19 mouse cellular contexts compared by ENCODE assay signal in the genomic region with DNA sequence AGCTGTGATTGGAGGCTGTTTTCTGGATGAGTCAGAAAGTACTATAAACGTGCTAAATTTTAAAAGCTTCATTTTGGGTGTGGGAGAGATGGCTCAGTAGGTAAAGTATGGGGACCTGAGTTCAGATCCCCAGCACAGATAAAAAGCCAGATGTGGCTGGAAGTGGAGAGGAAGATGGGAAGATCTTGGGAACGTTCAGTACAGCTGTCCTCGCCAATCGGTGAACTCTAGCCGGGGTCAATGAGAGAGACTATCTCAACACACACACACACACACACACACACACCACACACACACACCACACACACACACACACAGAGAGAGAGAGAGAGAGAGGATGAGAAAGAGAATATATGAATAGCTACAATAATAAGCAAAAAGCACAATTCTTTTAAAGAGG.
DNase-seq lines count a peak whose midpoint lies in the region; ATAC-seq and TF ChIP-seq lines count a peak whose summit lies in the region.
"Had no signal": no experiment of that assay in that cellular context is flagged by ENCODE, and none has a peak within 500 bp of the region (broad histone marks: within the 10 kb centered on the region; RNA-seq: fewer than 3 reads in every experiment).

No protein-coding gene starts in this region.

- H3K36me3 ChIP-seq in C2C12 (ENCODE audit: control insufficient read depth, insufficient read depth) (no peaks in the 10 kb centered on the region), myocyte (ENCODE audit: control insufficient read depth, insufficient read depth) (no peaks in the 10 kb centered on the region)
- H3K36me3 ChIP-seq in neural tube, embryonic 15.5 days: no peaks in the 10 kb centered on the region
- H3K36me3 ChIP-seq: G1E had no signal

- no peak overlapping the region for H3K9ac ChIP-seq in neural tube, embryonic 15.5 days (replicated peaks)

- no peaks in the 10 kb centered on the region for H3K27me3 ChIP-seq in C2C12 (ENCODE audit: control insufficient read depth, insufficient read depth, insufficient read length)
- no peaks in the 10 kb centered on the region for H3K27me3 ChIP-seq in myocyte (ENCODE audit: control insufficient read depth, insufficient read depth, insufficient read length)
- no peaks in the 10 kb centered on the region for H3K27me3 ChIP-seq in neural tube, embryonic 15.5 days (replicated peaks)
- H3K27me3 ChIP-seq: CH12.LX, Patski had no signal

- TF ChIP-seq POLR2A in myocyte (IDR thresholded peaks at IDR 0.05; ENCODE audit: insufficient read length, low read depth): no peak

- no peak for DNase-seq in heart, postnatal 10 days
- DNase-seq: adrenal gland, adult 2 months; adrenal gland, adult 8-10 months; adrenal gland, postnatal 10 days; adrenal gland, postnatal 25 days; adrenal gland, postnatal 36 days; B cell, adult 2 months; cerebellum, adult 11 months; cerebellum, adult 11-12 months; cerebellum, adult 18-20 months; cerebellum, adult 2 months had no signal

- no peak overlapping the region for H3K27ac ChIP-seq in neural tube, embryonic 15.5 days (replicated peaks)

- H3ac ChIP-seq in C2C12 (ENCODE audit: control insufficient read depth, insufficient read length, low read depth) (no peak overlapping the region), myocyte (ENCODE audit: control insufficient read depth, insufficient read length) (no peak overlapping the region)

- no peak overlapping the region for H3K4me2 ChIP-seq in myocyte (ENCODE audit: low read depth)
- H3K4me2 ChIP-seq in neural tube, embryonic 15.5 days: no peak overlapping the region

- no peak for TF ChIP-seq CTCF in C2C12 (IDR thresholded peaks at IDR 0.05; ENCODE audit: control insufficient read depth, insufficient read depth, insufficient read length)

- H3K79me2 ChIP-seq in C2C12 (ENCODE audit: control insufficient read depth, insufficient read depth) (peaks cover 19% of the 10 kb centered on the region), myocyte (ENCODE audit: control insufficient read depth, insufficient read depth) (peaks cover 64% of the 10 kb centered on the region)

- H3K4me3 ChIP-seq in C2C12 (ENCODE audit: insufficient read depth, poor library complexity, severe bottlenecking): no peak overlapping the region
- H3K4me3 ChIP-seq in myocyte: no peak overlapping the region
- no peak overlapping the region for H3K4me3 ChIP-seq in neural tube, embryonic 15.5 days (replicated peaks)

- intact Hi-C loops in heart, postnatal 10 days (cut with DNase I): no loop called here

- H3K4me1 ChIP-seq in neural tube, embryonic 15.5 days: no peaks in the 10 kb centered on the region

- peaks cover 2% of the 10 kb centered on the region for H3K79me3 ChIP-seq in C2C12 (ENCODE audit: low read depth)

- no peaks in the 10 kb centered on the region for H3K9me3 ChIP-seq in neural tube, embryonic 15.5 days (replicated peaks)
- H3K9me3 ChIP-seq: G1E had no signal

- ATAC-seq in neural tube, embryonic 15.5 days (ENCODE audit: low FRiP score): no peak
- ATAC-seq: activated CD4-positive, CD25-positive, alpha-beta regulatory T cell, adult 4 months; CD4-positive, CD25-positive, alpha-beta regulatory T cell, adult 4 months; Patski had no signal

- WGBS in neural tube, embryonic 15.5 days: 90% methylated on average over 5 of the region's 5 CpGs

TF ChIP-seq in C2C12, 6 proteins besides CTCF, POLR2A, EP300 and RAD21:
- TF ChIP-seq MYOD1 (IDR thresholded peaks at IDR 0.05; ENCODE audit: control insufficient read depth, insufficient read length, low read depth) (peak; percentile 50), MYOG (IDR thresholded peaks at IDR 0.05; ENCODE audit: control insufficient read depth, extremely low read depth, insufficient read length) (no peak)

TF ChIP-seq in myocyte, 11 proteins besides CTCF, POLR2A, EP300 and RAD21:
- TF ChIP-seq TCF3 (IDR thresholded peaks at IDR 0.05; ENCODE audit: insufficient read length, low read depth): no peak
- no peak for TF ChIP-seq E2F4 (IDR thresholded peaks at IDR 0.05; ENCODE audit: insufficient read depth)
- no peak for TF ChIP-seq CEBPB (IDR thresholded peaks at IDR 0.05; ENCODE audit: insufficient read depth, poor library complexity, severe bottlenecking)
- no peak for TF ChIP-seq TCF12 (IDR thresholded peaks at IDR 0.05; ENCODE audit: insufficient read depth, poor library complexity, severe bottlenecking)
- no peak for TF ChIP-seq MAX (IDR thresholded peaks at IDR 0.05; ENCODE audit: low read depth)
- TF ChIP-seq MYOD1 (IDR thresholded peaks at IDR 0.05; ENCODE audit: control insufficient read depth in 1 of 3, insufficient read length in 2 of 3, low read depth in 2 of 3): peak in 2 of 3 experiments; percentile 65 to 73
